Mouse (Mus musculus) thymus, adult 18-20 months (tissue): ENCODE data around the gene Mdk.
A peak's percentile ranks its signal among the peaks of the same experiment; 100 is the strongest.

Experiments used
- DNase-seq, 2 experiments: peaks; one replicate each; pipeline ENCODE4 v3.0.0; 2022; ENCODE audit warnings: mixed read lengths in 2 of 2

Gene Mdk

DNA sequence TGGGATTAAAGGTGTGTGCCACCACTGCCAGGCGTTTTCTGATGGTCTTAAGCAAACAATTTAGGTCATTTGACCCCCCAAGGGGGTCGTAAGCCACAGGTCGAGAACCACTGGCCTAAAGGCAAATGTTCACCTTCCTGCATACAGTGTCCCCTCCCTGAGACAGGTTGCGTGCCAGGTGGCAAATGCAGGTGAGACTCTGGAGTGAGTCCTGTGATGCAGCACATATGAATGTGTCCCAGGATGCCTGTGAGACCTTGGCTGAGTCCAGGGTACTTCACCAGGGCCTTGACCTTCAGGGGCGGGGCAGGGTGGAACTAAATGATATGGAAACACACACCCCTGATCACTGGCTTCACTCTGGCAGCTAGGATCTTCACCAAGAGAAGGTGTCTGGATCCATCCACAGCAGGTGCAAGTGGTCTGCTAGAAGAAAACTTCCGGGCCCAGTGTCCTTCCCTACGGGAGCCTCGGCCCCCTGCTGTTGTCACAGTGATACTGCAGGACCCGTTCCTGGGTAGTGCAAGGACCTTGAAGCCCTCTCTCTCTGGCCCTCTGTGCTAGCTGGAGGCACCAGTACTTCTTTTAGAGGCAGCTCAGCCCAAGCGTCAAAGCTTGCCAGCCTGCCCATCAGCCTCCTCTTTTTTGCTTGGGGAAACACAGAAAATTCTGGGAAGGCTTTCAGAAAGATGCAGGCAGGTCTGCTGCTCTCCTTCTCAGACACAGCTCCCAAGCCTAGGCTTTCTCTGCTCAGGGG lies 26.8 kb upstream of the Mdk start:
- peak in 1 of 2 experiments; percentile 62 for DNase-seq

DNA sequence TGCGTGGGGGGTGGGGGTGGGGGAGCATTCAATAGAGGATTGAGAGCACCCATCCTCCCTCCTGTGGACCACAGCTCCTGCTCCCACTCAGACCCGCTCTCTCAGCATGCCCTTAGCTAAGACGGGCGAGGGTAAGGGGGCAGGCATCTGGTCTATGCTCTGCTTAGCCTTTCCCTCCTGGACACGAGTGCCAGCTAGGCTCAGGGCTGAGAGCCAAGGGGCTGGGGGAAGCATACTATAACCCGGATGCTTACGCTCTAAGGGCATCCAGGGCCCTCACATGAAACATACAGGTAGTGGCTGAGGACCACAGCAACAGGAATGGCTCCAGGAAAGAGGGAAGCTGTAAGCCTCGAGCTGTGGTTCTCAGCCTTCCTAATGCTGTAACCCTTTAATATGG lies 26.0 kb upstream of the Mdk start:
- DNase-seq, result no peak

DNA sequence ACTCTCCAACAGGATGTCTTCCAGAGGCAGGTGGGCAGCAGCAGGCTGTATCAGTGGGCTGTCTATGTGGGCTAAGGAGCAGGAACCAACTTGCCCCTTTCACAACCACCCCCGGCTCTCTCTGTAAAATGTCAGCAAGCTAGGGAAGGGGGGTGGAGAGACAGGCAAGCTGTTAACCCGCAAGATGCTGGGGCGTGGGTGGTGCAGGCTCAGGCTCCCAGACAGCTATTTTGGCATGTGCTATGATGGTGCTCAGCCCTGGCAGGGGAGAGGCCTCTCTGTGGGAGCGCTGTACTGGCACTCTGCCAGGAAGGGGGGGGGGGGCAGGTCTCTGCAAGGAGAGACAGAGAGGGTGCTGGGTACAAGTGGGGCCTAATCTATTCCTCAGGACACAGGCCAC lies 25.0 kb upstream of the Mdk start:
- DNase-seq, result peak; percentile 62 to 80

DNA sequence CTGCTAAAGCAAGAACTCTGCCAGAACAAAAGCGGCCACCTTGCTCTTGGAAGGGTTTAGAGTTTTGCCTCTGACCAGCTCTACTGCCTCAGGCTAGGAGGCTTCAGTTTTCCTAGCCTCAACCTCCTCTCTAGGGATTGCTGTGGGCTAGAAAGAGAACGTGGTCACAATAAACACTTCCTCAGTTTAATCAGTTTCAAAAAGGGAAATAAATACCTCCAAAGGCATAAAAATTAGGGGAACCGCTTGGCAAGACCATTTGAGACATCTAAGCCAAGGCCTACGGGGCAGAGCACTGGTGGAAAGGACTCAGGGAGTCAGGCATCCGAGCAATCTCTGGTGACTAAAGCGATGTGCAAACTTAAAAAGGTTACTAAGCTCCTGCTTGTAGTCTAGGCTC lies 23.8 kb upstream of the Mdk start:
- no peak for DNase-seq

DNA sequence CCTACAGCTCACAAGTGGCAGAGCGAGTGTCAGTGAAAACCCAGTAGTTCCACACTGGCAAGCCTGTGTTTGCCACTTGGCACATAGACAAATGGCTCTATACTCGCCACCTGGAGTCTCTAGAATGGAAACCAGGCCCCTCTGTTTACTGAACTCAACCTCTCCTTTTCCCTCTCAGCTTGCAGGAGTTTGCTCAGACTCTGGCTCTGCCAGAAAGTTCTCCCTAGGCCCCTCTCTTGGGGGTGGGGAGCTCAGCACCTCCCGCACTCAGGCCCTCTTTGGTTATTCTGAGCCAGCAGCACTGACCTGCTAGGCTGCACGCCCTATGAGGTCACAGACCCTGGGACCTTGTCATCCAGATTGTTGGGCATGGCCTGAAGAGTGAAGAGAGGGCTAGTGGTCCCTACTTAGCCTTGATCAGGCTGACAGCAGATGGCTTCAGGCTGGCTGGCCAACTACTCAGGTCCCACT lies 23.1 kb upstream of the Mdk start:
- no peak for DNase-seq

DNA sequence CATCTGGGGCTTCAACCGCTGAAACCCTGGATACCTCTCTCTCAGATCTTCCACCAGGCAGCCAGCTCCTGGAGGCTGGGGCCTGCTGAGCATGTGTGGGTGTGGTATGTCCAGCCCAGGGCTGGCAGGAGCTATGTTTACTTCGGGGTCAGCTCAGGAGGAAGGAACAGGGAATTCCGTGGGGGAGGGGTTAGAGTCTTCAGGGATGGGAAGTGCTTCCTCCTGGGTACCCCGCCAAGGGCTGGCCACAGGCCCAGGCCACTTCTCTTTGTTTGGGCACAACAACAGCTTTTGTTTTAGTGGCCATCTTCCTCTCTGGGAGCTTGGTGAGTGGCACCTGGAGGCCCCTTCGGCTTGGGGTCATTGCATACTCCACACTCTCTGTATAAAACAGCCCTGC lies 21.7 kb upstream of the Mdk start:
- no peak for DNase-seq

DNA sequence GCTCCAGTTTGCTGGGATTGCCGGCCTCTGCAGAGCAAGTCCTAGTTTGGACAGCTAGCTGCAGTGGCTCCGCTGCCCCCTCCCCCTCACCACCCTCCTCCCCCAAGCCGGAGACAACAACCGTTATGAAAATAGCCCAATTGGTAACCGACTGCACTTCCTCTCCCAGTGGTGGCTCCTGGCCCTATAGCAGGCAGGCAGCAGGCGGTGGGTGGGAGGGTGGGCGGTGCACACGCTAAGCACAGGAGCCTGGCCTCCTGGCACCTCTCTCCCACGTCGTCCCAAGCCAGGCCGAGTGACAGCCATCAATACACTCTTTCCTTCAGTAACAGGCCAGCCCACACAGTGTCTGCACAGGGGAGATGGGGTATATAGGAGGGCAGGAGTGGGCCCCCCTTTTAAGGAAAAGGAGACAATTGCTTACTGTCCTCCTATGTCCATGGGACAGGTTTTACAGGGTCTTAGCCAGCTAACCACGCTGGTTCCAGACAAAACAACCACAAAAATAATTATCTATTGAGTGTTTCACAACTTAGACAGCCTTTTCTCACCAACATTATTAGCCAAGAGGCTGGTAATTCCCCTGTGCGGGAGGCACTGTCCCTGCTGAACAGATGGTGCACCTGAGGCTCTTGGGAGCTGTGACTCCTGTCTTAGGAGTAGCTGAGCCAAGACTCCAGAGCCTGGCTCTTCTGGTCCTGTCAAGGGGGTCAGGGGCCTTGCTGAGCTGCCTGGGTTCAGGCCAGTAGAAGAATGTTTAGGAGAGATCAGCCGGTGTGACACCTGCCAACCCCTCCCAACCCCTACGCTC lies 18.4 kb upstream of the Mdk start:
- peak; percentile 53 to 72 for DNase-seq

DNA sequence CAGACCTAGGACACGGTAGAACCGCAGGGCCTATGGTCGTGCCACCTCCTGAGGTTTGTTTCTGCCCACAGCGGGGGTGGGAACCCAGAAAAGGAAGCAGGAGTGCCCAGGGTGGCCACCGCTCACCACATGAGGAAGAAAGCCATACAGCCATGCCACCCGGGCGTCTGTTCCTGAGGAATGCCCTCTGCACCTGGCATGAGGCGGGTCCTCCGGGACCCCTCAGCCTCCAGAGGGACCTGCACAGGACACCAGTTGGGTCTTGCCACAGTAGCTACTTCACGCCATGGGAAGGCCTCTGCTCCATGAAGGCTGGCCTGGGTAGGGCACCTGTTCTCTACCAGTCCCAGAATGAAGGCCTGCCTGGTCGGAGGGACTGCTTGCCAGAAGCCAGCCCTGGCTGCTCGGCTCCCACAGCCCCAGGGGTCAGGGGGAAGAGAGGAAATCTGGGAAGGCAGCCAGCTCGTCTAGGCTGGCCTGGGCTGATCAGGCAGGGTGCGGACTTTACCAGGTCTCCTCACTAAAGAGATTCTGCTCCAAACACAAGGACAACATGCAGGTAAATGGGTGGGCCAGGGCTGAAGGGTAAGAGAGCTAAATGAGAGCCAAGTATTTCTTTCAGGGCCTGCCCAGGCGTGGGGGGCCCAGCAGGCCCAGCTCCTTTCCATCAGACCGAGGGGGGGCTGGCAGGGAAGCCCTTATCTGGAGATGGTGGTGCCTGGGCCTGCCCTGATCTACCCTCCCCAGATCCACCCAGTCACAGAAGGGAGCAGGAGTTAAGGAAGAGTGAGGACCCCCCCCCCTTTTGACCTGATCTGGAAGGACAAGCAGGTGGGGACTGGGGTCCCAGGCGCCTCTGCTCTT lies 17.5 kb upstream of the Mdk start:
- DNase-seq, result no peak

DNA sequence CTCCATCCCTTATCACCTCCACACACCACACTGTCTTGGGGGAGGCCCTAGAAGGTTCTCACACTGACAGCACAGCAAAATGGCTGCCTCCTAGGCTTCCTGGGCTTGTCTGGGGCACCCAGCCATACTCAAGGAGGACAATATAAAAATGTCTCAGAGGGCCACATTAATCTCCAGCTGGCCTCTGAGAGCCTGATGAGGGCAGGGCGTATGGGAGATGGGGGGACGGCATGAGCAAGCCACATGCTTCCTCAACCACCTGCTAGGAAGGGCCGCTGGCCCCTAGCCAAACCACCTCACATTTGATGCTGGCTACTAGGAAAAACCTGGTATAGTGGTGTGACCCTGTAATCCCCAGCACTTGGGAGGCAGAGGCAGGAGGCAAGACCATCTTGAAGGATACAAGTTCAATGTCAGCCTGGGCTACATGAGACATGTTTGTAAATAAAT lies 16.7 kb upstream of the Mdk start:
- no peak for DNase-seq

DNA sequence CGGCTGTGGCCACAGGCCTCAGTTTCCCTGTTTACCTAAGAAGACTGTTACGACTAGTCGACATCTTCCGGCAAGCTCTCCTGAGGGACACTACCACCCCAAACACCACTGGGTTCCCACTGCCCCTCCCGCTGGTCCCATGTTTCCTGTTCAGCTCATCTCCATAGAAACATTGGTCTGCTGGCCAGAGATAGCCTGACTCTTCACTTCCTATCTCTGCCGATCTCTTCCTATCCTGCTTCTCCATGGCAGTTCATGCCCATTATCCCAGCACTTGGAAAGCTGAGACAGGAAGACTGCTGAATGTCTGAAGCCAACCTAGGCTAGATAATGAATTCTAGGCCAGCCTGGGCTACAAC lies 16.0 kb upstream of the Mdk start:
- no peak for DNase-seq

DNA sequence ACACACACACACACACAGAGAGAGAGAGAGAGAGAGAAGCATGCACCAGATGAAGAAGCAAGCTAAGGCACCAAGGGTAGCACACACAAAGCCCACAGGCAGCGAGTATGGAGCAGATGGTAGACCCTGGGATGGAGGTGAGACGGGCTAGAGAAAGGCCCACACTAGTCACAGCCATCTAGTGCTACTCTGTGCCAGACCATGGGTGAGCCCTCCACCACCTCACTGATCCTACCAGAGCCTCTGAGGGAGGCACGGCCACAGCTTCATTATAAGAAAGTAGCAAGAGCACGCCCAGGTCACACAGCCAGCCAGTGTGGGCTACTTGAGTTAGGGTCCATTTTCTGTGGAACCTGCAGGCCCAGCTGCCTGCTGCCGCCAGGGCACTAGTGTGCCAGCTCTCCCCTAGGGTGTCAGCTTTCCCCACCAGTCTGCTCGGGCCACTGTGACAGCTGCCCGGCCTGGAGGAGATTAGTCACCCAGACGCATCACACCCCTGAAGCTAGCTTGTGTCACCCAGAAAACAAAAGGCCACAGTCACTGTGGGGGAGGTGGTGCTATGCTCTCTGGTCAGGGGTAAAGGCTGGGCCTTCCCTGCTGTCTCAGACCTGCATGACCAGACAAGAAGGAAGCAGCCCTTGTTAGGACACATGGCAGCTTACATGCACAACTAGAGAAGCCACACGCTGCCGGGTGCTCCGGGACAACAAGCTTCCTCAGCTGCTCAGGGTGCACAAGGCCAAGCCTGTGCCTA lies 15.5 kb upstream of the Mdk start:
- no peak for DNase-seq

DNA sequence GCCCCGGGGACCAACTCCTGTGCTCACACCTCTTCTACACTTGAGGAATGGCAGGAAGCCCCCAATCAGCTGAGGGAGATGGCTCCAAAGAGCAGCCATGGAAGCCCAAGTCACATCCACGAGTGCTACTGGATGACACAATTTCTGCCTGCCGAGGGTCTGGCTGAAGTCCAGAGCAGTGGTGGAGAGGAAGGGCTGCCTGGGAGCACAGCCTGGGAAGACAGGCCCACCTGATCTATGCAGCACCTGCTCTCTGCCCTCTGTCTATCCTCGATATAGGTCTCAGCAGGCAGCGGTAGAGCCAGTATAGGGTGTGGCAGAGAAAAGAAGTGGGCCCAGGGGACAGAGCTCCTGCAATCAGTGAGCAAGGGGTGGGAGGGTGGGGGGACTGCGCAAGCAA lies 14.7 kb upstream of the Mdk start:
- no peak for DNase-seq

DNA sequence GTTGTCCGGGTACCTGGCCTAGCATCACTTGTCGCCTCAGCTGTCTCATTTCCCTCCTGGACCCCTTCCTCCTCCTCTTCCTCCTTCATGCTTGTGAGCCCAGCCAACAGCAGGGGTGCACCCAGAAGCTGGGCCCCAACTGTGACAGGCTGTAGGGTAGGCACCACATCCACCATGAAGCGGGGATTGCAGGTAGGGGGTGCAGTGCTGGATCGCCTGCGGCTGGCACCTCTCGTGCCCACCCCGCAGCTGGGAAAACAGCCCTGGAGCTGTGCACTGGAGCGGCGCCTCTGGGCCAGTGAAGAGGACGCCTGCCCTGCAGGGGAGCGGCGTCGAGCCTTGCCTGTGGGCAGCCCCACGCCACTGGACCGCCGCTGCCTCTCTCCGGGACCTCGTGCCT lies 13.4 kb upstream of the Mdk start, which contains the start of gene Gm9821:
Gene Gm9821, plus strand, starts transcription at position 221 of the 400 bp plus-strand sequence.
- no peak for DNase-seq

DNA sequence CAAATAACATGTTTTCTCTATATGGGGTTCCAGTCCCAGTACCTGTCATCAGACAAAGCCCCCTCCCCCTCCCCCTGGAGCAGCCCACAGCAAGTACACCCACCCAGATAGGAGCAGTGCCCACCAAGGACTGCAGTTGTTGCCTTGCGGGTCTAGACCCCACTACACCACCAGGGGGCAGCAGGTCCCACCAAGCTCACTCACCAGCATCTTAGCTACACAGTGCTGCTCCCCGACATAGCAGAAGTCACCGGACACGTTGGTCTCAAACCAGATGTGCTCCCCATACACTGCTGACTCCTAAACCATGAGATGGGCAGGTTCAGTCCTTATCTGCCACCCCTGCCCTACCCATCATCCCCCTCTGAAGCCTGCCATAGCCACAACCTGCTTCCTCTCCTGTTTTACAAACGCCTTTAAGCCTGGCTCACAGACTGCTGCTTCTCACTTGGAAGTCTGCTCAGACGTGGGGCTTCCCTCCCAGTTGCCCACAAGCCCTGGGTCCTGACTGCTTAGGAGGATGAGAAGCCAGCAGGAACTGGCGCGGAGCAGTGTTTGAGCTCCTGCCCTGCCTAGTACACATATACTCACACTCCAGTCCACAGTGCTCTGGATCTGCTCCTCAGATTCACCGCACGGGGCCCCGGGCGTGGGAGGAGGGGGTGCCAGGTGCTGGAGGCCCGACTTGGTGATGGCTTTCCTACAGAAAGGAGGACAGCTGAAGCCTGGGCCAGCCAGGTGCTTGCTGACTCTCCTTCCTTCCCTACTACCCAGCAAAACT lies 12.3 kb upstream of the Mdk start:
- DNase-seq, result peak; percentile 74 to 79

DNA sequence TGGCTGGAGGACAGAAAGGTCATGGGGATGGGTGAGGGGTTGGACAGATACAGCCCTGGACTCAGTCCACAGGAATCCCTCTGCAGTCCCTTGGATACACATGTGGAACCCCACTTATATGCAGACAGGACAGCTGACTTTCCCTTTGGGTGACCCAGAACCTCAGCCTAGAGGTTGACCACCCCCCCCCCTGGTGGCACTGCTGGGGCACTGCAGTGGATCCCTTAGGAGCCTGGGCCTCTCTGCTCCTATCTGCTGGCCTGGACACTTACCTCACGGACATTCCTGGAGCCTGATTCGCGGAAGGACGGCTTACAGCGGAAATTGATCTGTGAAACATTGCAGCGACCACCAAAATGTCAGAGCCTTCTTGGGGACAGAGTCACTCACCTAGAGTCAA lies 10.3 kb upstream of the Mdk start:
- DNase-seq, result no peak

DNA sequence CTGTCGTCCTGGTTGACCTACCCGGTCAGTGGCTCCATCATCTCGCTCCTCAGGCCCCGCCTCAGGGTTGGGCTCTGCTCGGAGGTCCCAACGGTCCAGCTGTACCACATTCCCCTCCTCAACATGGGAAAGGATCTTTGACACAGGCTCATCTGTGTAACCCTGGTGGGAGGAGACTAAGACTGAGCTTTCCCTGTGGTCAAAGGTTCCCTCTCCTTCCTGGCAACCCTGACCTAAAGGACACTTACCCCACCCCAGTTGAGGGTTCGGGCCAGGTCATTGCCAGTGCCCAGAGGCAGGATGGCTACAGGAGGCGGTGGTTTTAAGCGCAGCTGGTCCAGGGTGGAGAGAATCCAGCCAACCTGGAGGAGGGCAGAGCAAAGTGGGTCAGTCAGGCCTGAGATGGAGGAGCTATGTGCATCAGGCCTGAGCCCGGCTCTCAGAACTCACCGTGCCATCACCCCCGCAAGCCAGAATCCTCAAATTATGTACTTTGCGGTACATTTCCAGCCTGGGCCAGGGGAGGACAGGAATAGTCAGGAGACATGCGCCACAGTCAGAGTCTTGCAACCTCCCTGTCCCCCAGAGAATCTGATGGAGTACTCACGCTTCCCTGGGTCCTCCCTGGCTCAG lies 7.3 kb upstream of the Mdk start:
- DNase-seq, result no peak

DNA sequence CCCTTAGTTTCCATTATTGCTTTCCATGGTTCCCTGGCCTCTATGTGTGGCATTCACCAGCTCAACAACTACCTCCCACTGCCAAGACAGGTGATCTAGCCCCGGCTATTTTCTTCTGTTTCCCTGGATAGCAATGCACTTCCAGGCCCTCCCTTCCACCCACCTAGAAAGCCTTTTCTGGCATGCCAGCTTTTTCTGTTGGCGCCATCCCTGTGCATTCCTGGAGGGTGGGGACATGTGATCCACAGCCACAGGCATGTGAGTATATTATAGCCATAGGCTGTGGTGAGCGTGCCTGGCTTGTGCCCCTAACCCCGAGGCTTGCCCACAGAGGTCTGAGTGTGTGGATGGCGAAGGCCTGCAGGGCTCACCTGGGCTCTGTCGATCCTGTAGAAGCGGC lies 4.1 kb upstream of the Mdk start:
- no peak for DNase-seq

DNA sequence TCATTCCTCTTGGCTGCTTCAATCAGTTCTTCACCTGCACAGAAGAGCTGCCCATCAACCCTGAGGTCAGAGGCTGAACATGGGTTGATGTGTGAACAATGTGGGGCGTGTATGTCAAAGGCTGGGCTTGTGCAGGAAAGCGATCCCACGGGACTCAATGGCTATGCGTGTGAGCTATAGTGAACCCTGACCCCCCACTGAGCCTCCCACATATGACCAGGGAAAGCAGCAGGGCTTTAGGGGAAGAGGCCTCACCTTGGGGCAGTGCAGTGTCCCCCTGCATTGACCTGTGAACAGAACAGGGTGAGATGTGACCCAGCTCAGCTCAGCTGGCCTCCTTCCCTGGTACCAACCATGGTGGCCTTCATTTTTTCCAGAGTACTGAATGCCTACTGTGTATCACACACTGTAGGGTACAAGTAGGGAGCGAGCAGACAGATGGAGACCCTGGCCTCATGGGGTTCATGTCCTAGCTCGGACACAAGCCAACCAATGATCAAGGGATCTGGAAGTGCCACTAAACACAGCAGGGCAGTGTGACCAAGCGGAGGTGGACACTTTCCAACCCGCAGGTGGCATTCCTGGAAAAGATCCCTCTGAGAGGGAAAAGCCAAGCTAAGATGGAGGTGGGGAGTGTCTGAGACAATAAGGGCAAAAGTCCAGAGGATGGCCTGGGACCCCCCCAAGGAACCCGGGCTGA lies 2.9 kb upstream of the Mdk start:
- DNase-seq, result no peak

DNA sequence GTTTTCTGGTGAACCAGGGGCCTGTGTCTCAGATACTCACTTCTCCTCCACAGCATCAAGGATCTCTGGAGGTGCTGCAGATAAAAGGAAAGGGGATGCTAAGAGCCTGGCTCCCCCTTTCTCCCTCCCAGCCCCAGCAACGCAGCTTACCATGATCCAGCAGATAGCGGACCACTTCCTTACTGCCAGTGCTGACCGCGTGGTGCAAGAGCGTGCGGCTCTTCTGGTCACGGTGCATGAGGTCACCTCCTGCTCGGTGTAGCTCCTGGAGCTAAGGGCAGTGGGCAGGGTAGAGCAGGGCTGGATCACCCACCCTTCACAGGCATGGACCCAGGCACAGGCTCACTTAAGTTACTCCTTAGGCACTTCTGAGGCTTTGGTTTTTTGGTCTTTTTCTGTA lies 1.9 kb upstream of the Mdk start:
- no peak for DNase-seq

DNA sequence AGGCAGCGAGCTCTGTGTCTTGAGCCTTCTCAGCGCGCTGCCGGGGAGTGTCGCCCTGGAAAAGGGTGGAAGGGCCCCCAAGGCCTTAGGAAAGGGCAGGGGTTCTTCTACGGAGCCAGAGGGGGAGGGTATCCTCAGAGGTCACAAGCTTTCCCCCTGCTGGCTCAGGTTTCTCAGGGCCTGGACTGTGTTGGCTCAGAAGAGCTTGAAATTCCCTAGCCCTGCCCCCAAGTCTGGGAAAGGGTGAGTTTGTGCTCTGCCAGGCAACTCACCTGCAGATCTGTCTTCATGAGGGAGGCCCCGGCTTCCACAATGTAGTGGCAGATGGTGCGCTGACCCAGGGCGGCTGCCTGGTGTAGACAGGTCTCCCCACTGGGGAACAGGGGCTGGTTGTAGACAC lies 1.4 kb upstream of the Mdk start:
- no peak for DNase-seq
